Mouse (Mus musculus) C2C12 (cell line): Measurements from ENCODE around the gene Slc16a13.

Experiments used
- CEBPB ChIP-seq: IDR thresholded peaks from one replicate; pipeline ENCODE4 v1.6.1; 2011; ENCODE audit warnings: low read depth, mild to moderate bottlenecking, control low read depth, moderate library complexity
- CTCF ChIP-seq: IDR thresholded peaks from one replicate; pipeline ENCODE4 v1.5.1; 2011; ENCODE audit not compliant: control insufficient read depth, insufficient read depth, insufficient read length
- MAX ChIP-seq: IDR thresholded peaks from one replicate; pipeline ENCODE4 v1.6.1; 2011; ENCODE audit warnings: mild to moderate bottlenecking, control low read depth
- USF1 ChIP-seq: IDR thresholded peaks from one replicate; pipeline ENCODE4 v1.6.1; 2011; ENCODE audit warnings: low read depth, mild to moderate bottlenecking, control low read depth, moderate library complexity

- TF ChIP-seq CTCF (no peak), MAX (no peak), USF1 (no peak), CEBPB (no peak)
Observed at GRCm38 (mm10) chr11:70192157-70192556, 28.7 kb downstream of the Slc16a13 start.
